Mouse (Mus musculus) midbrain, embryonic 11.5 days (tissue): ENCODE results near the gene Tlx2. TPM values are rescaled to one million over a fixed set of nuclear protein-coding genes. Genes with fewer than 3 reads are reported as not detected.

ENCODE experiments used
- ATAC-seq: fragments of 200-750 bp; cut with Nextera tagmentation; 2 replicates; pipeline ENCODE4 v1.8.0; 2017; ENCODE audit warnings: moderate TSS enrichment, moderate library complexity; ENCODE audit not compliant: low FRiP score
- DNase-seq: peaks from one replicate; pipeline ENCODE4 v3.0.0; 2015; ENCODE audit warnings: low spot score; ENCODE audit errors: missing footprints
- H3K27ac ChIP-seq: fragments of 300-500 bp; sonication (generic); 2 replicates; pipeline ENCODE4 v1.5.1; 2014; ENCODE audit warnings: low read depth, low read length
- H3K27me3 ChIP-seq: fragments of 300-500 bp; sonication (generic); 2 replicates; pipeline ENCODE4 v1.6.1; 2014; ENCODE audit warnings: mild to moderate bottlenecking, low read length, moderate library complexity, mixed read lengths; ENCODE audit not compliant: control insufficient read depth, insufficient read depth
- H3K36me3 ChIP-seq: fragments of 300-500 bp; sonication (generic); 2 replicates; pipeline ENCODE4 v1.6.1; 2014; ENCODE audit warnings: mild to moderate bottlenecking, low read length, moderate library complexity, mixed read lengths; ENCODE audit not compliant: control insufficient read depth, insufficient read depth
- H3K4me1 ChIP-seq: fragments of 300-500 bp; sonication (generic); 2 replicates; pipeline ENCODE4 v1.6.1; 2014; ENCODE audit warnings: low read length; ENCODE audit not compliant: control insufficient read depth, insufficient read depth
- H3K4me2 ChIP-seq: fragments of 300-500 bp; sonication (generic); 2 replicates; pipeline ENCODE4 v1.6.1; 2014; ENCODE audit warnings: mild to moderate bottlenecking, moderate library complexity
- H3K4me3 ChIP-seq: fragments of 300-500 bp; sonication (generic); 2 replicates; pipeline ENCODE4 v1.5.1; 2014; ENCODE audit warnings: low read depth, low read length
- H3K9ac ChIP-seq: fragments of 300-500 bp; sonication (generic); 2 replicates; pipeline ENCODE4 v1.6.1; 2014; ENCODE audit warnings: low read length
- H3K9me3 ChIP-seq: fragments of 300-500 bp; sonication (generic); 2 replicates; pipeline ENCODE4 v1.6.1; 2016; ENCODE audit warnings: low read length; ENCODE audit not compliant: control insufficient read depth
- WGBS: fragments of 180-500 bp; shearing (Covaris S2); extraction: QIAGEN DNeasy Blood & Tissue Kit; methylation state at CpG from one replicate; pipeline ENCODE4 v1.1.7; 2014; 5-methylcytosine and 5-hydroxymethylcytosine counted together
- polyA plus RNA-seq: library from polyadenylated mRNA; unstranded; fragments of >200 nt; fragmentation: Nextera tagmentation; extraction: Ambion mirVana; gene quantifications from 2 replicates; pipeline ENCODE4 v1.2.1, GENCODE M21; 2014

The Tlx2 gene
- polyA plus RNA-seq, 1 experiment from 2014 or later: not detected

GRCm38 (mm10) chr6:83115011-83115671, 45.0 kb upstream of the Tlx2 start, which contains the start of gene Mogs:
Gene Mogs, plus strand, starts transcription at chr6:83115496.
- Histone ChIP-seq H3K4me2 (peak within 1 kb of the TSS; percentile 77), H3K9ac (peak within 1 kb of the TSS; percentile 86), H3K4me1 (peaks cover 20% of the 10 kb centered on the region), H3K36me3 (no peaks in the 10 kb centered on the region; the same call in 1 of the 2 replicates), H3K27ac (peak within 1 kb of the TSS; percentile 63), H3K9me3 (no peaks in the 10 kb centered on the region), H3K4me3 (peak within 1 kb of the TSS; percentile 77), H3K27me3 (no peaks in the 10 kb centered on the region)
- ATAC-seq: peak; percentile 91
- DNase-seq: peak; percentile 98
- under 1% methylated on average over 51 of the region's 58 CpGs for WGBS

- no peaks in the 10 kb centered on the region for H3K27me3 ChIP-seq
- H3K4me3 ChIP-seq: no peak overlapping the region
- no peaks in the 10 kb centered on the region for H3K9me3 ChIP-seq
- H3K36me3 ChIP-seq: no peaks in the 10 kb centered on the region
- no peak for ATAC-seq
- DNase-seq: no peak
- H3K9ac ChIP-seq: no peak overlapping the region
- H3K4me1 ChIP-seq: peaks cover 25% of the 10 kb centered on the region
- no peak overlapping the region for H3K4me2 ChIP-seq
- H3K27ac ChIP-seq: no peak overlapping the region
- WGBS: 88% methylated on average over 4 of the region's 4 CpGs
Observed at GRCm38 (mm10) chr6:83111510-83112136, 41.5 kb upstream of the Tlx2 start.

GRCm38 (mm10) chr6:83108762-83109668, 38.9 kb upstream of the Tlx2 start, which contains the start of gene Mrpl53:
Gene Mrpl53, plus strand, starts transcription at chr6:83109040.
- peak; percentile 98 for DNase-seq
- H3K9me3 ChIP-seq: no peaks in the 10 kb centered on the region
- WGBS: 1% methylated on average over 74 of the region's 76 CpGs

GRCm38 (mm10) chr6:83107566-83108400, 37.7 kb upstream of the Tlx2 start:
- Histone ChIP-seq H3K4me1 (peaks cover 19% of the 10 kb centered on the region), H3K27me3 (peaks cover 7% of the 10 kb centered on the region; the same call in 1 of the 2 replicates), H3K36me3 (no peaks in the 10 kb centered on the region), H3K27ac (no peak overlapping the region), H3K4me2 (peak overlapping the region; percentile 91), H3K9ac (peak overlapping the region; percentile 93), H3K4me3 (peak overlapping the region; percentile 94), H3K9me3 (no peaks in the 10 kb centered on the region)
- ATAC-seq (peak; percentile 51), DNase-seq (peak; percentile 94)
- 42% methylated on average over 12 of the region's 13 CpGs for WGBS

More at GRCm38 (mm10) chr6:83108762-83109668, 38.9 kb upstream of the Tlx2 start, which contains the start of gene Mrpl53:
- H3K27me3 ChIP-seq: no peaks in the 10 kb centered on the region
- peak within 1 kb of the TSS; percentile 94 for H3K4me3 ChIP-seq
- peak within 1 kb of the TSS; percentile 65 for H3K27ac ChIP-seq
- H3K9ac ChIP-seq: peak within 1 kb of the TSS; percentile 93
- peaks cover 14% of the 10 kb centered on the region for H3K4me1 ChIP-seq
- no peaks in the 10 kb centered on the region for H3K36me3 ChIP-seq
- ATAC-seq: peak; percentile 91
- H3K4me2 ChIP-seq: peak within 1 kb of the TSS; percentile 91

GRCm38 (mm10) chr6:83104158-83104557, 34.1 kb upstream of the Tlx2 start:
- ATAC-seq: no peak
- 78% methylated on average over 4 of the region's 4 CpGs for WGBS
- Histone ChIP-seq H3K9ac (no peak overlapping the region), H3K4me2 (no peak overlapping the region), H3K36me3 (no peaks in the 10 kb centered on the region), H3K4me3 (no peak overlapping the region), H3K4me1 (peaks cover 21% of the 10 kb centered on the region), H3K27me3 (peaks cover 9% of the 10 kb centered on the region; the same call in 1 of the 2 replicates), H3K27ac (no peak overlapping the region), H3K9me3 (no peaks in the 10 kb centered on the region)
- DNase-seq: no peak

GRCm38 (mm10) chr6:83103130-83103650, 33.1 kb upstream of the Tlx2 start:
- peaks cover 9% of the 10 kb centered on the region; the same call in 1 of the 2 replicates for H3K27me3 ChIP-seq
- no peak for ATAC-seq
- 47% methylated on average over 11 of the region's 11 CpGs for WGBS
- no peak overlapping the region for H3K4me3 ChIP-seq
- no peak for DNase-seq
- H3K36me3 ChIP-seq: no peaks in the 10 kb centered on the region
- peak overlapping the region; percentile 99; the same call in 1 of the 2 replicates for H3K4me2 ChIP-seq
- H3K4me1 ChIP-seq: peaks cover 18% of the 10 kb centered on the region
- H3K9me3 ChIP-seq: no peaks in the 10 kb centered on the region
- peak overlapping the region; percentile 5; the same call in 1 of the 2 replicates for H3K9ac ChIP-seq
- no peak overlapping the region for H3K27ac ChIP-seq

- peaks cover 9% of the 10 kb centered on the region; the same call in 1 of the 2 replicates for H3K27me3 ChIP-seq
- peak overlapping the region; percentile 99 for H3K4me2 ChIP-seq
- WGBS: under 1% methylated on average over 74 of the region's 74 CpGs
- H3K9me3 ChIP-seq: no peaks in the 10 kb centered on the region
- H3K4me3 ChIP-seq: peak overlapping the region; percentile 72
- DNase-seq: peak; percentile 98
- peak; percentile 80 for ATAC-seq
- no peaks in the 10 kb centered on the region for H3K36me3 ChIP-seq
- H3K4me1 ChIP-seq: peaks cover 13% of the 10 kb centered on the region
- H3K9ac ChIP-seq: peak overlapping the region; percentile 75
- peak overlapping the region; percentile 58 for H3K27ac ChIP-seq
Observed at GRCm38 (mm10) chr6:83101688-83102556, 31.8 kb upstream of the Tlx2 start.
